Mouse (Mus musculus) frontal cortex, postnatal 10 days (tissue): ENCODE results near the gene Triobp.

Experiments used
- DNase-seq, 2 experiments: peaks; one replicate each; pipeline ENCODE4 v3.0.0; 2022; ENCODE audit warnings: low spot score in 2 of 2, mixed read lengths in 1 of 2

Gene Triobp

DNA sequence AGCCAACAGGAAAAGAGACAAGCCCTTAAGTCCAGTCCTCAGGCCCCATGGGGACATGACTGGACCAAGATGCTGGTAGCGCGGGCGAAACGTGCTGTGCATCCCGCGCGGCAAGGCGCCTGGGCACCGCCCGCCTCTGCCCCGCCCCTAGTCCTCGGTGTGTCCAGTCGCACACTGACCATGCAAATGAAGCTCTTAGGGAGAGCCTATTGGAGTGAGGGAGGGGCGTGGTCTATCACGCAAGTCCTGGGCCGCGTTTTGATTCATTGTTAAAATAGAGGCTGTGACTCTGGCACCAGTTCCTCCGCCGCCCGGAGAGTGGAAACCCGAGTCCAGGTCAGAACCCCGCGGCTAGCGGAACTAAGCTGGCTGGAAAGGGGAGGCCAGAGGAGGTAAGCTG is at the start of gene Triobp:
Triobp (plus strand) TSS at position 68 of the 400 bp plus-strand sequence.
- peak; percentile 81 to 83 for DNase-seq

DNA sequence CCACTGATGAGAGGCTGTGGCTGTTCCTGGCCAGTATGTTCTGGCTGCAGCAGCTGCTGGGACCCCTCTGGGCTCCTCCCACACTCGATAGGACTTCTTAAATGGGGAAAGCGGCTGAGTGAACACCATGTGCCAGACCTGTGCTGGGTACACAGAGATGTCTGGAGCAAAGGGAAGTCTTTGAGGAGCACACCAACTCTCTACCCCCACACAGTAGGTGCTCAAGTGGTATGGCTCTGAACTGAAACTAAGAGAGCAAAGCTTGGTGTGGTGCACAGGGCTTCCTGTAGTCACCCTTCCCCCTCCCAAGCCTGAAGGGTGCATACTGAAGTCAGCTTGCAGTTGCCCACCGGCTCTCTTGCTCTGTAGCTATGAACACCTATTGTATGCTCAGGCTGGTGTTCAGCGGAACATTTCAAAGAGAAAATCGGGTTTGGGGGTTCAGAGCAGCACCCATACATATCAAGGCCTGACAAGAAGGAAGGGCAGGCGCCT is 49.0 kb upstream of the Triobp start:
- no peak for DNase-seq

DNA sequence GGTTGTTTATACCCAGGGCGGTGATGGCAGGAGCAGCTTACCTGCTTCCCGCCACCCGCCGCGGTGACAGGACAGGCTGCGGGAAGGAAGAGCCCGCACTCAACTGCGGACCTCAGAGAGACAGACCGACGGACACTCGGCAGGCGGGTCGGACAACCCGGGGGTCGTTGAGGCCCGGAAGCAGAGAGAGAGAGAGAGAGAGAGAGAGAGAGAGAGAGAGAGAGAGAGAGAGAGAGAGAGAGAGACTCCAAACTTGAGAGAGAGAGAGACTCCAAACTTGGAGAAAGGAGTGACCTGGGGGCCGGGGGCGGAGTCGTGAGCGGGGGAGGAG is 48.1 kb upstream of the Triobp start, which contains the start of gene Gm49510:
Gm49510 (plus strand) TSS at position 259 of the 331 bp plus-strand sequence.
- DNase-seq: no peak

DNA sequence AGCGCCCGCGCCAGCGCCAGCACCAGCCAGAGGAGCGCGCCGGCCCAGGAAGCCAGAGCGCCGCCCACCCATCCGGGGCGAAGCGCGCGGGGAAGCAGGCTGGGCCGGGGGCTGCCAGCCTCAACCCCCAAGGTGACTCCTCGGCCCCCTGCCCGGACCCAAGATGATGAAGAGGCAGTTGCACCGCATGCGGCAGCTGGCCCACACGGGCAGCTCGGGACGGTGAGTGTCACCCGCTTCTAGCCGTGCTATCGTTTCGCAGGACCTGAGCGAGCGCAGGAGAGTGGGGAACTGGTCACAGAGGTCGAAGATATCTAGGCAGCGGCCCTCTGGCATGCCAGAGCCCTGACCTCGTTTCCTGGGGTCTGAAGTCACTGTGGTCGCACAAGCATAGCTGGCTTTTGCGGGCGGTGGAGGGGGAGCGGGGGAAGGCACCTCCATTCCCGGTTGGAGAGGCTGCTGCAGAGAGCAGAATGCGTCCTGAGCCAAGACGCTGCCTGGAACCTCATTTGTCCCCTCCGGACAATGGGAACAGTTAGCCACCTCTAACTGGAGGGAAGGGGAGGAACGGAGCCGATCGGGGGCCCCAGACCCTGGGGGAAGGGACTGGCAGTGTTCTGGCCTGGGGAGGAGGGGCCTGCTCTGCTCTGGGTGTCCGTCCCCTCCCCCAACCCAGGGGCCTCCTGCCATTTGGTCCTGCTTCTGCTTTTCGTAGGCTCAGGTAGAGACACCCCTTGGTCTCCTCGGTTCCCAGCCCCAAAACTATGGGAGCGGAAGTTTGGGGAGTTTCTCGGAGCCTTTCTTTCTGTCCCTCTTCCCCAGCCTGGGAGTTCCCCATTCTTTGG is 47.6 kb upstream of the Triobp start, which contains the start of gene Sh3bp1:
Sh3bp1 (plus strand) TSS at position 29 of the 845 bp plus-strand sequence.
- DNase-seq: peak in 1 of 2 experiments; percentile 53

DNA sequence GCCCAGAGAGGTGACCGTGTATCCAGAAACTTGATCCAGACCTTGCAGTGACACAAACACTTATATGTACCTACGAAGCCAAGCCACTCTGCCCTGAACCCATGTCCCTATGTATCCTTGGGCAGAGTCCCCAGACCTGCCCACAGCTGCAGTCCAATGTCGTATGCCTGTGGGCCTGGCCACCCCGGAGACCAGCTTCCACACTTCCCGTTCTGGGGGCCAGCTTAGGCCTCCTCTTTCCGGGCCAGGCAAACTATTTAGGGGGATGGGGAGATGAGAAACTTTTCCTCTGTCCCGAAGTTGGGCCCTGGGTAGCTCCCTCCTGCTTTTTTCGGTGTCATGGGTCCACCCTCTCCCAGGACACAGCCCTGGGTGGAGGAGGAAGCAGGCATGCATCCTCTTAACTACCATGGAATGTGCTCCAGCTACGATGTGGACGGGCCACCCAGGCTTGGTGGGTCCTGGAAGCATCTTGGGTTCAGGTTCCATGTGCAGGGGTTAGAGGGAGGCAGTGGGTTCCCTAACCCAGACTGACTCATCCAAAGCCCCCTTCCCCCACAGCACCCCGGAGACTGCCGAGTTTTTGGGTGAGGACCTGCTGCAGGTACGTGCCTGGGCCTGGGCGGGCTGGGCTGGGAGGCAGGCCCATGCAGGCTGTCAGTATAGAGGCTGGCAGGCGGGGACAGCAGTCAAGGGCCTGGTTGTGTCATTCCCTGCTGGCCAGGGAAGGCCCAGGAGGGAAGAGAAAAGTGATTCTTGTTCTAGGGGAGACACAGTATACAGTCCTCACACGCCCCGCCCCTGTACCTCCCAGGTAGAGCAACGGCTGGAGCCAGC is 46.7 kb upstream of the Triobp start:
- no peak for DNase-seq

DNA sequence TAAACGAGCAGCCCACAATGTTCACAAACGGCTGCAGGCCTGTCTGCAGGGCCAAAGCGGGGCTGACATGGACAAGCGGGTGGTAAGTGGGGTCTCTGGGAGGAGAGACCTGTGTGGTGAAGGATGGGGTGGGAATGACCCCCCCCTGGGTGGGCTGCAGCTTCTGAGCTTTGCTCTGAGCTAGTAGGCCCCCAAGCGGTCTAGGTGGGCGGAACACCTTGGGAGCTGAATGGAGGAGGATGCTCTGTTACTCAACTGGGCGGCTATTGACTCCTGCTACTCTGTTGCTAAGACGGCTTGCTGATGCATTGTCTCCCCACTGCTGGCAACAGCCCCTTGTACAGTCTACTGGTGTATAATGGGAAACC is 46.1 kb upstream of the Triobp start:
- no peak for DNase-seq

DNA sequence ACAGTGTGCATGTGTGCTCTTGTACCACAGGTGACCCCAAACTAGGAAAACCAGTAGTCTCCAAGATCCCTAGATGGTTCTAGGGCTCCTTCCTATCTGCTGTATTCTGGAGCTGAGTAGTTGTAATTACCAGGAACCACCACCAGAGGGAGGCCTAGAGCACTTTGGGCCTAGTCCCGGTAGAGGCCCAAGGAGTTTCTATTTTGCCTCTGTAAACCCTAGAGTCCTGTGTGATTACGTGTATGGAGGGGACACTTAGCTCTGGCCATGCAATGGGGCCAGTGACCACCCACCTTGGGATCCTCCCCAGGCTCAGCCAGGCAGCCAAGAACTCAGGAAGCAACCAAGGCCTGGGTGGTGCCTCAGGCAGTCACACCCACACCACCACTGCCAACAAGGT is 44.3 kb upstream of the Triobp start:
- DNase-seq: peak in 1 of 2 experiments; percentile 75

DNA sequence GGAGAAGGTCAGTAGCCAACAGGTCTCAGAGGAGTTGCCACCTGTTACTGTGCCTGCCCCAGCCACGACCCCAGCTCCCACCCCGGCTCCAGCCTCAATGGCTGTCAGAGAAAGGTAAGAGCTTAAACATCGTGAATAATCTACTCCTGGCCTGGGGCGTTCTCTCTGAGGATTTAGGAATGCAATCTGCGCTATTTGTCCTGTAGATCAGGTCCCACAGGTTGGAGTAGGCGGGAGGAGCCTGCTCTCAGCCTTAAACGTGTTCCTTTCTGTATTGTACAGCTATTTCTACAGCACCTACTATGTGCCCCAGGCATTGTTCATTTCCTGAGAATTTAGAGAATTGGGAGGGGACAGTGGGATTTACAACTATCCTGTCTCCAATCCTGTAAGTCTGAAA is 39.1 kb upstream of the Triobp start:
- no peak for DNase-seq

DNA sequence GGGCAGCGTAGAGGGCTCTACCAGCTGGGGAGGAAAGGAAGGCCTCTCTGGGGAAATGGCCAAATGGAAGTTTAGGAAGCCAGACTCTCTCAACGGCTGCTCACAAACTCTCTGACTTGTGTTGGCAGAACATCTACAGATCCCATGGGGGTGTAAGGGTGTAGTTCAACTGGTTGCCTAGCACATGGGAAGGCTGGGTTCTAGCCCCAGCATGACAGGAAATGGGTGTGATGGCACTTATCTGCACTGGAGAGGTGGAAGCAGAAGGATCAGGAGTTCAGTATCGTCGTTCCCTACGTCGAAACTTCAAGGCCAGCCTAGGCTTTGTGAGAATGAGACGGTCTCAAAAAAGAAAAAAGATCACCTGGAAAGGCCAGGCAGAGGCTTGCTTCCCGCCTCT is 38.5 kb upstream of the Triobp start:
- DNase-seq: no peak

DNA sequence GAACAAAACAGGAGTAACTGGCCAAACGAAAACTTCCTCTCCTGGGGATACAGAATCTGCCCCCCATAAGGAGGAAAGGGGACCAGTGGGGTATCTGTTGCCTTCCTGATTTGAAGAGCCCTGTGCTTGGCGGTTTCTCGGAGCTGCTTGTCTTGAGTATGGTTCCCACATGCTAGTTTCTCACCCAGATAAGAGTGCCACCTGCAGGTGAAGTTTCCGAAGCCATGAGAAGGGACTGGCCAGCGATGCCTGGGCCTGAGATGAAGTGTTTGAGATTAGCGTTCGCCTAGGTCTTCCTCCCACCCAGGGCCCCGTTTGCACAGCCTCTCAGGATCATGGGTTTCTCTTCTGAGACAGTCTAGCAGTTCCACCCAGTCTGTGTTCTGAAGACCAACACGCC is 35.5 kb upstream of the Triobp start:
- DNase-seq: no peak

DNA sequence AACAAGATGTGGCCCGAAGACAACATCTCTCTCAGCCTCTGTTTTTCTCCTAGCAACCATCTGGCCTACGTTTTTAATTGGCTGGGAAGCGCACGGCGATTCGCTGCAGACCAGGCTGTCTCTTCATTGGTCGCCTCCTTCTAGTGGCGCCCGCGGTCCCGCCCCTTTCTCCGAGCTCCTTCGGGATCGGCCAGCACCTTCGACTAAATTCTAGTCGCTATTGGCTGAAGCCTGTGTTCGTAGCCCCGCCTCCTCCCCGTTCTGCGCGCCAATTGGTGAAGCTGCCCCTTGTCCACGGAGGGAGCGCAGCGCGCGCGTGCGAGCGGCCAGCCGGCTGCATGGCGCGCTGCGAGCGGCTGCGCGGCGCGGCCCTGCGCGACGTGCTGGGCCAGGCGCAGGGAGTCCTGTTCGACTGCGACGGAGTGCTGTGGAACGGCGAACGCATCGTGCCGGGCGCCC is 33.9 kb upstream of the Triobp start, which contains the start of gene Pdxp:
Pdxp (plus strand) TSS at position 288 of the 459 bp plus-strand sequence.
- peak; percentile 98 for DNase-seq

DNA sequence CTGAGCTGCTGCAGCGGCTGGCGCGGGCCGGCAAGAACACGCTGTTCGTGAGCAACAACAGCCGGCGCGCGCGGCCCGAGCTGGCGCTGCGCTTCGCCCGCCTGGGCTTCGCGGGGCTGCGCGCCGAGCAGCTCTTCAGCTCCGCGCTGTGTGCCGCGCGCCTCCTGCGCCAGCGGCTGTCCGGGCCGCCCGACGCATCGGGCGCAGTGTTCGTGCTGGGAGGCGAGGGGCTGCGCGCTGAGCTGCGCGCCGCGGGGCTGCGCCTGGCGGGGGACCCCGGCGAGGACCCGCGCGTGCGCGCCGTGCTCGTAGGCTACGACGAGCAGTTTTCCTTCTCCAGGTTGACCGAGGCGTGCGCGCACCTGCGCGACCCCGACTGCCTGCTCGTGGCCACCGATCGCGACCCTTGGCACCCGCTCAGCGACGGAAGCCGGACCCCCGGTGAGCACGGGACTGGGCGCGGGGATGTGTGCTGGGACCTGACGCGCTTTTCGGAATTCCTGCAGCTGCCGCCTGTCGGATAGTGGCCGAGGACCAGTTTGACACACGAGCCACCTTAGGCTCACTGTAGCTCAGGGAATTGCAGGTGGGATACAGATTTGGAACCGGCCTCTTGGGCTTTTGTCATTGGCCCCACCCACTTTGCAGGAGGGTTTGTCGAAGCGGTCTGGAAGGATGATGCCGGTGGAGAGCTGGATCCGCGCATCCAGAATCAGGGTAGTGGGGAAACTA is 33.3 kb upstream of the Triobp start:
- DNase-seq: peak in 1 of 2 experiments; percentile 69

DNA sequence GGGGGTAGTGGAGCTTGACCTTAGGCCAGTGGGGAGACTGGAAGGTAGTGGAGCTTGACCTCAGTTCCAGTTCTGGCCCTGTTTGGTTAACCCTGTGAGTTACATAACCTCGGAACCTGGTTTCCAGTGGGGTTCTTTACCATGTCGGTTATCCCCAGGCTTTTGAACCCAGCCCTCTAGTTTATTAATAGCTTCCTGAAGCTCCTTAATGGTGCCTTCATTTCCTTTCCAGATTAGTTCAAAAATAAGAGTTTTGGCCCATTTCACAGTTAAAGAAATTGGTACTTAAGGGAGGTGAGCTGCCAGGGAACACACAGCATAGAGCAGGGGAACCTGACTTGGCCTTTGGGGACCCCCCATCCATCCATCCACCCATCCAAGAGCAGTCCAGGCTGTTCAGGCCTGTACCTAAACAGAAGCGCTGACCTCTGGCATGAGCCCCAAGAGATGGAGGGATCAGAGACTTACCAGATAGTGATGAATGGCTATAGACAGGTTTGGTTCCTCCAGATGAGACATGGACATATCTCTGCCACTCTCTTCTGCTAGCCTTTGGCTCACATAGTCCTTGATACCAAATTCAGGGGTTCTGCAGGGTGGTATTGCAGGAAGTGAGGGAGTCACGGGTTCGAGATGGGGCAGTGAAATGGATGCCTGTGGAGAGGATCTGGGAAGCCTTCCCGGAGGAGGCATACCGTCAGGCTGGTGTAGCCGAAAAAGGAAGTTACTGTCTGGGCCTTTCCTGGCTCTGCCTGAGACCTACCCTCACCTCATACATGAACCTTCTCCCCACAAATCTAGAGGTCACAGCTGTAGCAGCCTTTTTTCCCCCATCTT is 32.5 kb upstream of the Triobp start:
- DNase-seq: no peak

DNA sequence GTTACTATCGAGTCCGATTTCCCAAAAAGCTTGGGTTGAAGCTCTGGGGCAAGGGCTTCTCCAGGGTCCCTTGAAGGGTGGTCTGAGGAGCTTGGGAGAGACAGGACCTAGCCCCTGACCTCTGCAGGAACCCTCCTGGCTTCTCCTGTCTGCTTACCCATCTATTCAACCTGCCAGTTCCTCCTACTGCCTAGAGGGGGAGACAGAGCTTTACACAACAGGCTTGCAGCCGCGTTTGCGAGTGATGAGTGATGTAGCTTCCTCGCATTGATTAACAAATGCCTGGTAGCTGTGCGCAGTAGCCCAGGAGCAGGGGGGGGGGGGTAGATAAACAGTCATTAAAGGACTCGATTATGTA is 31.9 kb upstream of the Triobp start:
- DNase-seq: peak; percentile 69 to 70

DNA sequence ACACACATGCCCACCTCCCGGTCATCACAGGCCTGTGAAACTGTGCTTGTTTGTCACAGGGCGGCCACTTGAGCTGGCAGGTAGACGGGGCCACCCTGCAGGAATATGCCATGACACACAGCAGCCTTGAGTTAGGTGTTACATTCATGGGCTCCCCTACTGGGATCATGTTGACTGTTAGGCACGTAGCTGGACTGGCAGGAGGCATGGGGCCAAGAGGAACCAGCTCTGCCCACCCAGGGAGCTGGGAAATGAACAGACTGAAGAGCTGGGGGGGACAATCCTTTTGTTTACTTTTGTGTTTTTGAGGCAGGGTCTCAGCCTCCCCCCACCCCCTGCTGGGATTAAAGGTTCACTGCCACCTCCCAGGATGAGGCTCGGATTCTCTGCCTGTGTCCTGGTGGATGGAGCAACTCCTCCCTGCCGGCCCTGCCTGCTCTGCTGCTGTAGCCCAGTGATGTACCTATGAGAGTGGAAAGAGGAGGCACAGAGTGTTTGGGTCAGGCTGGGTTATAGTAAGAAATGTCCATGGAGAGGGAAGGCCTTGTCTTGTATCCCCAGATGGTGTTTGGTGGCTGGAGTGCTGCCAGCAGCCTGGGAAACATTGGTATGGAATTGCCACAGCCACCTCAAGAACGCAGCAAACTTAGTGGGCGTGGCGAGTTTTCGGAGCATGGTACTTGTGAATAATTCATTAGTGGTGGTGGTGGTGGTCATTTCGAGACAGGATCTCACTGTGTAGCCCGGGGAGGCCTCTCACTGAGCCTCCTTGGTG is 31.3 kb upstream of the Triobp start:
- DNase-seq: no peak

DNA sequence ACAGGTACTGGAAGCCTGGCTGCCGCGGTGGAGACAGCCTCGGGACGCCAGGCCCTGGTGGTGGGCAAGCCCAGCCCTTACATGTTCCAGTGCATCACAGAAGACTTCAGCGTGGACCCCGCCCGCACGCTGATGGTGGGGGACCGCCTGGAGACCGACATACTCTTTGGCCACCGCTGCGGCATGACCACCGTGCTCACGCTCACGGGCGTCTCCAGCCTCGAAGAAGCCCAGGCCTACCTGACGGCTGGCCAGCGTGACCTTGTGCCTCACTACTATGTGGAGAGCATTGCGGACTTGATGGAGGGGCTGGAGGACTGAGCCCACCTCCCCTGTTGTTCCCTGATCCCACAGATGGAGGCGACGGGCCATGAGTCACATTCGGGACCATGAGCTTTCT is 29.4 kb upstream of the Triobp start:
- no peak for DNase-seq

DNA sequence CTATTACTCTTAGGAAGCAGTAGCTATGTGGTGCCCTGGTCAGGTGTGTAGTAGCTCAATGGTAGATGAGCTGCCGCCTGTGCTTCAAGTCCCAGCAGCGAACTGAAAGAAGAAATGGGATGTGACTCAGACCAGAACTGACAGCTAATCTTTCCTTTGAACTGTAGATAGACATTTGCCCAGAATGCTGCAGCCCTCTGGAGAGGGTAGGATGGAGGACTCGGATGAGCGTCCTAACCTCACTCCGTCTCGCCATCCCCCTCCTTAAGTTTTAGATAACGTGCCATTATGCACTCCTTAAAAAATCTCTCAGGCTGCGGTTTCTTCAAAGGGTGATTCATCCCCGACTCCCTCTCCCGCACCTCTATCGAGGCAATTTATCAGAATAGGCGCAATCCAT is 27.6 kb upstream of the Triobp start:
- no peak for DNase-seq

DNA sequence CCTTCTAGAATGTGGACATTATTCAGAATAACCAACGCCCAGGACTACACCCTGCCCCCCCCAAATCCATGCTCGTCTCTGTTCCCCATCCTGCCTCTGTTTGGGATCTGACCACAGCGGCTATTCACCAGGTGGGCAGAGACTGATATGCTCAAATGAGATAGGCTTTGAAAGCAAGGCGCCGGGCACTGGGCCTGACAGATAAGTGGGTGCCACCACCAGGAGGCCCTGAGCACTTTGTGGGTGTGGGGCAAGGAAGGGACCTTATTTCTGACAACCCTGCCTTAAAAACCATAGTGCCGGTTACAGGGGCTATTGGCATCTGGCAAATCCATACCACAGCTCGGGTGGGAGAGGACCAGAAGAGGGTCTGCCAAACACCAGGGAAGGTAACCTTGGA is 24.8 kb upstream of the Triobp start:
- no peak for DNase-seq

DNA sequence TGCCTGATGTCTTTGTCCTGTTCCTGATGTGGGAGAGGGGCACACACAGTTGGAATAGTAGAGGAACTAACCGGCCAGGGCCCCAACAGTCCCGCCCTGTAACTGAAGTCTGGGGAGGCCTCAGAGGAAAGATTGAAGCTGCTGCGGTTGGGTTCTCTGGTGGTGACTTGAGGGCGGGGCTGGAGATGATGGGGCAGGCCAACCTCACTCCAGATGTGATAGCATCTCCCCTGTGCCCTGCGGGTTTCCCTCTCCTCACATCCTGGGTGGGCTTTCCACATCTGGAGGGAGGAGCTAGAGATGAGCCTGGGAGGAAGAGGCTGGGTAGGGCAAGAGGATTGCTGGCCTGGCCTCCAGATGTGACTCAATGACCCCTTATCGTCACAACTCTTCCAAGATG is 23.9 kb upstream of the Triobp start:
- no peak for DNase-seq

DNA sequence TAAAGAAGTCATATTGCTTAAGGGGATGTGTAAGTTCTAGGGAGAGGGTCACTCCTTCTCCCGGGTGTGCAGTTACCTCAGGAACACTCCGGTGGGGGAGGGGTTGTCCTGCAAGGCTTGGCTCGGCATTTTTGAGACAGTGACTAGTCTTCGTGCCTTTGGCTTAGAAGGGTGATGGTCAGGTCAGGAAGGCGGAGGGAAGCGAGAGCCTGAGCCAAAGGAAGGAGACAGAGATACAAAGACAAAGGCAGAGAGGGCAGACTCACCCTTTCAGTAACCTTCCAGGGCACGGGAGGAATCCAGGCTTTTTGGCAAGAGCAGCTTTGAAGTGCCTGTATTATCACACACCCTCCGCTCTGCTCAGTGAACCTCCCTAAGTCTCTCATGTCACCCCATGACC is 22.4 kb upstream of the Triobp start:
- no peak for DNase-seq
